ENCODE assay signal across 9 mouse cellular contexts in genomic region chr12:75772424-75773034, GRCm38 (mm10). TPM values are rescaled to one million over a fixed set of nuclear protein-coding genes. Genes with fewer than 3 reads are reported as not detected.
DNase-seq lines count a peak whose midpoint lies in the region; ATAC-seq lines count a peak whose summit lies in the region.
"Had no signal": no experiment of that assay in that cellular context is flagged by ENCODE, and none has a peak within 500 bp of the region (broad histone marks: within the 10 kb centered on the region; RNA-seq: fewer than 3 reads in every experiment).

No protein-coding gene starts in this region.

- no peak overlapping the region for H3K9ac ChIP-seq in midbrain, embryonic 14.5 days (replicated peaks; ENCODE audit: low read length)
- H3K9ac ChIP-seq in midbrain, embryonic 16.5 days (ENCODE audit: low read depth, low read length) = no peak overlapping the region
- no peak overlapping the region for H3K9ac ChIP-seq in limb, embryonic 11.5 days (ENCODE audit: low read length)
- H3K9ac ChIP-seq: heart, embryonic 15.5 days had no signal

- intact Hi-C loops in heart, postnatal 36 days (cut with DNase I) = loop anchor here (2.0 to 5.0 kb wide), 2 partner anchors 100 to 308 kb away; no protein-coding TSS in a partner anchor

- WGBS in midbrain, embryonic 14.5 days = 30% methylated on average over 3 of the region's 3 CpGs
- 29% methylated on average over 3 of the region's 3 CpGs for WGBS in midbrain, embryonic 16.5 days
- 27% methylated on average over 3 of the region's 3 CpGs for WGBS in limb, embryonic 11.5 days

- no peaks in the 10 kb centered on the region for H3K9me3 ChIP-seq in midbrain, embryonic 14.5 days (ENCODE audit: control insufficient read depth, low read length)
- H3K9me3 ChIP-seq in midbrain, embryonic 16.5 days (replicated peaks; ENCODE audit: control insufficient read depth, low read length, poor library complexity, severe bottlenecking) = no peaks in the 10 kb centered on the region; the same call in 1 of the 2 replicates
- H3K9me3 ChIP-seq in limb, embryonic 11.5 days (ENCODE audit: control insufficient read depth, low read length) = no peaks in the 10 kb centered on the region
- H3K9me3 ChIP-seq: heart, embryonic 15.5 days had no signal

- no peaks in the 10 kb centered on the region for H3K27me3 ChIP-seq in midbrain, embryonic 14.5 days (ENCODE audit: control insufficient read depth, insufficient read depth, low read length)
- no peaks in the 10 kb centered on the region for H3K27me3 ChIP-seq in midbrain, embryonic 16.5 days (ENCODE audit: control insufficient read depth, insufficient read depth, low read depth, low read length)
- H3K27me3 ChIP-seq in limb, embryonic 11.5 days (ENCODE audit: control insufficient read depth, insufficient read depth, low read length) = no peaks in the 10 kb centered on the region
- H3K27me3 ChIP-seq: heart, embryonic 15.5 days had no signal

- H3K4me1 ChIP-seq in midbrain, embryonic 14.5 days (ENCODE audit: control insufficient read depth, insufficient read depth, low read length) = no peaks in the 10 kb centered on the region
- H3K4me1 ChIP-seq in midbrain, embryonic 16.5 days (ENCODE audit: control insufficient read depth, insufficient read depth, low read length) = no peaks in the 10 kb centered on the region
- H3K4me1 ChIP-seq in limb, embryonic 11.5 days (ENCODE audit: control insufficient read depth, insufficient read depth, low read length) = no peaks in the 10 kb centered on the region
- H3K4me1 ChIP-seq: heart, embryonic 15.5 days had no signal

- peak; percentile 46 for DNase-seq in midbrain, embryonic 14.5 days
- peak; percentile 66 for DNase-seq in T-cell, adult 2 months (ENCODE audit: low spot score)
- DNase-seq in cerebellum, postnatal 36 days = peak; percentile 32 to 49
- peak; percentile 66 to 82 for DNase-seq in heart, postnatal 36 days
- DNase-seq in limb, embryonic 11.5 days (ENCODE audit: low spot score) = peak; percentile 73
- DNase-seq in retina, adult 2 months (ENCODE audit: low read depth, low spot score) = peak; percentile 26
- peak; percentile 45 for DNase-seq in urinary bladder, postnatal 10 days (ENCODE audit: low spot score)

- no peak overlapping the region for H3K4me3 ChIP-seq in midbrain, embryonic 14.5 days (replicated peaks; ENCODE audit: low read depth, low read length)
- H3K4me3 ChIP-seq in midbrain, embryonic 16.5 days (ENCODE audit: low read depth, low read length) = no peak overlapping the region
- H3K4me3 ChIP-seq in limb, embryonic 11.5 days (ENCODE audit: low read depth, low read length) = no peak overlapping the region
- H3K4me3 ChIP-seq: heart, embryonic 15.5 days had no signal

- ATAC-seq in midbrain, embryonic 14.5 days (ENCODE audit: low FRiP score, low TSS enrichment) = no peak
- ATAC-seq in midbrain, embryonic 16.5 days = no peak
- no peak for ATAC-seq in limb, embryonic 11.5 days (ENCODE audit: insufficient number of reproducible peaks, low FRiP score, low TSS enrichment, low read depth)

- H3K27ac ChIP-seq in midbrain, embryonic 14.5 days (replicated peaks; ENCODE audit: low read depth, low read length) = no peak overlapping the region
- H3K27ac ChIP-seq in midbrain, embryonic 16.5 days (ENCODE audit: low read length) = no peak overlapping the region
- H3K27ac ChIP-seq in limb, embryonic 11.5 days (replicated peaks; ENCODE audit: low read depth, low read length) = no peak overlapping the region
- H3K27ac ChIP-seq: heart, embryonic 15.5 days had no signal

- no peak overlapping the region for H3K4me2 ChIP-seq in midbrain, embryonic 14.5 days (ENCODE audit: low read length)
- H3K4me2 ChIP-seq in midbrain, embryonic 16.5 days (ENCODE audit: low read length) = no peak overlapping the region
- H3K4me2 ChIP-seq in limb, embryonic 11.5 days (ENCODE audit: low read depth, severe bottlenecking) = no peak overlapping the region
- H3K4me2 ChIP-seq: heart, embryonic 15.5 days had no signal

- H3K36me3 ChIP-seq in midbrain, embryonic 14.5 days (ENCODE audit: control insufficient read depth, insufficient read depth, low read length) = no peaks in the 10 kb centered on the region
- H3K36me3 ChIP-seq in midbrain, embryonic 16.5 days (ENCODE audit: control insufficient read depth, insufficient read depth, low read length) = no peaks in the 10 kb centered on the region
- no peaks in the 10 kb centered on the region for H3K36me3 ChIP-seq in limb, embryonic 11.5 days (ENCODE audit: control insufficient read depth, insufficient read depth, low read length)
- H3K36me3 ChIP-seq: heart, embryonic 15.5 days had no signal

RNA-seq across cellular contexts. Expression of gene Sgpp1, which starts 37.0 kb away (rescaled TPM):
- 12.6 and 14.6 TPM in 2 replicates for polyA plus RNA-seq in midbrain, embryonic 14.5 days (2014; fragmentation: Nextera tagmentation; extraction: Ambion mirVana)
- polyA plus RNA-seq in midbrain, embryonic 16.5 days (2015; fragmentation: Nextera tagmentation; extraction: Ambion mirVana) = 10.9 and 12.0 TPM in 2 replicates
- total RNA-seq in heart, postnatal 36 days (2021) = 10 to 100 TPM; 19.8 to 20.4 TPM
- polyA plus RNA-seq in limb, embryonic 11.5 days (2014; fragmentation: Nextera tagmentation; extraction: Ambion mirVana) = 11.5 and 12.0 TPM in 2 replicates

RNA-seq across cellular contexts. Expression of gene Syne2, which starts 45.4 kb away (rescaled TPM):
- 45.0 and 63.5 TPM in 2 replicates for polyA plus RNA-seq in midbrain, embryonic 14.5 days (2014; fragmentation: Nextera tagmentation; extraction: Ambion mirVana)
- 41.4 and 51.6 TPM in 2 replicates for polyA plus RNA-seq in midbrain, embryonic 16.5 days (2015; fragmentation: Nextera tagmentation; extraction: Ambion mirVana)
- total RNA-seq in heart, postnatal 36 days (2021) = 10 to 100 TPM; 33.4 to 40.0 TPM
- polyA plus RNA-seq in limb, embryonic 11.5 days (2014; fragmentation: Nextera tagmentation; extraction: Ambion mirVana) = 96.6 and 100 TPM in 2 replicates
